In the genomic region with DNA sequence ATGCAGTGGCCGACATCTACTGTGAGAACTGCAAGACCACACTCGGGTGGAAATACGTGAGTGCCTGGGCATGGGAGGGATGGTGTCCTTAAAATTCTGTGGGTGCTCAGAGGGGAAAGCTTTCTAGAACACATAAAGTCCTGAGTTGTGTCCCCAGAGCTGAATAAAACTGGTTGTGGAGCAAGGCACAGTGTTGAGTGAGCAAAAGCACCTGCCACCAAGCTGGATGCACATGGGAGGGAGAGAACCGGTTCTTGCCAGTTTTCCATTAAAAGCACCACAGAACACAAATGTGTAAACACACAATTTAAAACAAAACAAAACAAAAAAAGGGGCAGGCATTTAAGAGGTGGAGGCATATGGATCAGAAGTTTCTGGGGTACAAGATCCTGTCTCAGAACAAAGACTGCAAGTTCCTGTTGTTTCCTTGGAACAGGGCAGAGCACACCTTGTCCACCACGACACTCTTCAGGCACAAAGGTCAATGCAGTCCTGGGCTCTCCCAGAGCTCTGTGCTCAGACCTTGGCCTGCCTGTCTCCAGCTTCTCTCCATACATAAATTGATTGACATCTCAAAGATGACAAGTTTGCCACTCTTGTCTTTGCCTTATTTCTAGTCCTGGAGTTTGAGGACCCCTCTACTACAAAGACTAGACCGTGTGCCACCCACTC, we compare ENCODE assay signal across 28 mouse cellular contexts. TPM values are rescaled to one million over a fixed set of nuclear protein-coding genes. Genes with fewer than 3 reads are reported as not detected.
A peak's percentile ranks its signal among the peaks of the same experiment; 100 is the strongest.
DNase-seq lines count a peak whose midpoint lies in the region; ATAC-seq and TF ChIP-seq lines count a peak whose summit lies in the region.
"Had no signal": no experiment of that assay in that cellular context is flagged by ENCODE, and none has a peak within 500 bp of the region (broad histone marks: within the 10 kb centered on the region; RNA-seq: fewer than 3 reads in every experiment).

No protein-coding gene starts in this region.

- no peak for TF ChIP-seq POLR2A in thymus, adult 2 months (IDR thresholded peaks at IDR 0.05; ENCODE audit: control insufficient read depth, extremely low read depth, insufficient read depth, low read length, poor library complexity)

- no peak overlapping the region for H3K4me3 ChIP-seq in kidney, postnatal 0 days (replicated peaks; ENCODE audit: low read depth, low read length)
- no peak overlapping the region for H3K4me3 ChIP-seq in lung, embryonic 14.5 days (ENCODE audit: low read depth, low read length)
- no peak overlapping the region for H3K4me3 ChIP-seq in thymus, adult 2 months (ENCODE audit: control insufficient read depth, insufficient read depth, low read length)
- H3K4me3 ChIP-seq: embryonic facial prominence, embryonic 13.5 days; erythroblast, embryonic 14.5 days; gastrocnemius, adult 2 months; heart, embryonic 15.5 days; liver, embryonic 12.5 days; midbrain, embryonic 10.5 days had no signal

- no peak overlapping the region for H3K4me2 ChIP-seq in kidney, postnatal 0 days (ENCODE audit: low read length)
- H3K4me2 ChIP-seq in lung, embryonic 14.5 days = no peak overlapping the region
- H3K4me2 ChIP-seq: embryonic facial prominence, embryonic 13.5 days; heart, embryonic 15.5 days; hindbrain, embryonic 14.5 days; liver, embryonic 12.5 days had no signal

- DNase-seq in kidney, postnatal 0 days (ENCODE audit: low spot score) = no peak
- no peak for DNase-seq in kidney, postnatal 14 days
- peak; percentile 39 for DNase-seq in lung, embryonic 14.5 days
- peak; percentile 29 for DNase-seq in lung, postnatal 25 days (ENCODE audit: low spot score)
- DNase-seq in gastrocnemius, postnatal 10 days = no peak
- no peak for DNase-seq in thymus, adult 2 months
- DNase-seq: adrenal gland, postnatal 36 days; B cell, adult 2 months; cerebellum, adult 18-20 months; cerebellum, postnatal 10 days; gastrocnemius, adult 2 months; heart, postnatal 4 days; kidney, adult 8-10 months; kidney, postnatal 4 days; liver, postnatal 0 days; right cerebral cortex, postnatal 4 days; thymus, adult 18-20 months; thymus, postnatal 36 days had no signal

- no peaks in the 10 kb centered on the region for H3K9me3 ChIP-seq in kidney, postnatal 0 days (replicated peaks; ENCODE audit: low read length)
- H3K9me3 ChIP-seq in lung, embryonic 14.5 days (ENCODE audit: low read depth, low read length) = no peaks in the 10 kb centered on the region
- H3K9me3 ChIP-seq: embryonic facial prominence, embryonic 13.5 days; heart, embryonic 15.5 days; liver, embryonic 12.5 days; midbrain, embryonic 10.5 days had no signal

- H3K27ac ChIP-seq in kidney, postnatal 0 days = peak overlapping the region; percentile 0; the same call in 1 of the 2 replicates
- no peak overlapping the region for H3K27ac ChIP-seq in lung, embryonic 14.5 days (ENCODE audit: low read depth)
- no peak overlapping the region for H3K27ac ChIP-seq in thymus, adult 2 months (ENCODE audit: control insufficient read depth, insufficient read depth, low read length)
- H3K27ac ChIP-seq: embryonic facial prominence, embryonic 13.5 days; gastrocnemius, adult 2 months; heart, embryonic 15.5 days; hindbrain, embryonic 14.5 days; liver, embryonic 12.5 days; midbrain, embryonic 10.5 days; stomach, postnatal 0 days had no signal

- no peak for TF ChIP-seq CTCF in kidney, postnatal 0 days (IDR thresholded peaks at IDR 0.05; ENCODE audit: low read depth)
- no peak for TF ChIP-seq CTCF in lung, embryonic 14.5 days (IDR thresholded peaks at IDR 0.05; ENCODE audit: low read depth)
- no peak for TF ChIP-seq CTCF in thymus, adult 2 months (IDR thresholded peaks at IDR 0.05; ENCODE audit: borderline replicate concordance, control insufficient read depth, extremely low read depth, insufficient read depth, low read length, poor library complexity)

- no peak overlapping the region for H3K9ac ChIP-seq in kidney, postnatal 0 days (ENCODE audit: low read depth, low read length)
- no peak overlapping the region for H3K9ac ChIP-seq in lung, embryonic 14.5 days
- H3K9ac ChIP-seq: heart, embryonic 15.5 days; hindbrain, embryonic 14.5 days; liver, embryonic 12.5 days; liver, postnatal 0 days had no signal

- H3K27me3 ChIP-seq in kidney, postnatal 0 days (ENCODE audit: insufficient read depth, low read length) = no peaks in the 10 kb centered on the region
- no peaks in the 10 kb centered on the region for H3K27me3 ChIP-seq in lung, embryonic 14.5 days (ENCODE audit: insufficient read depth, low read length)
- H3K27me3 ChIP-seq in thymus, adult 2 months (ENCODE audit: control insufficient read depth, insufficient read depth, low read length) = no peaks in the 10 kb centered on the region
- H3K27me3 ChIP-seq: embryonic facial prominence, embryonic 13.5 days; heart, embryonic 15.5 days; liver, embryonic 12.5 days had no signal

- 92% methylated on average over 6 of the region's 6 CpGs for WGBS in kidney, postnatal 0 days
- WGBS in lung, embryonic 14.5 days = 70% methylated on average over 6 of the region's 6 CpGs
- 93% methylated on average over 6 of the region's 6 CpGs for WGBS in thymus, adult 2 months

- H3K36me3 ChIP-seq in kidney, postnatal 0 days (ENCODE audit: insufficient read depth, low read length) = peaks cover 39% of the 10 kb centered on the region
- H3K36me3 ChIP-seq in lung, embryonic 14.5 days (ENCODE audit: insufficient read depth) = peaks cover 53% of the 10 kb centered on the region
- peaks cover 18% of the 10 kb centered on the region for H3K36me3 ChIP-seq in thymus, adult 2 months (ENCODE audit: control insufficient read depth, insufficient read depth, low read length)

- ATAC-seq in kidney, postnatal 0 days (replicated peaks; ENCODE audit: low FRiP score, low read depth) = peak; percentile 34; the same call in 1 of the 2 replicates
- no peak for ATAC-seq in lung, embryonic 14.5 days (ENCODE audit: insufficient read depth)
- ATAC-seq: forebrain, embryonic 16.5 days; liver, embryonic 12.5 days; liver, postnatal 0 days; midbrain, embryonic 16.5 days had no signal

- no peaks in the 10 kb centered on the region for H3K4me1 ChIP-seq in kidney, postnatal 0 days (replicated peaks; ENCODE audit: insufficient read depth, low read length)
- H3K4me1 ChIP-seq in lung, embryonic 14.5 days (ENCODE audit: insufficient read depth) = no peaks in the 10 kb centered on the region
- H3K4me1 ChIP-seq in thymus, adult 2 months (replicated peaks; ENCODE audit: control insufficient read depth, insufficient read depth, low read length) = no peaks in the 10 kb centered on the region
- H3K4me1 ChIP-seq: embryonic facial prominence, embryonic 13.5 days; midbrain, embryonic 10.5 days had no signal

RNA-seq across cellular contexts. Expression of gene Ypel1, which starts 12.8 kb away (rescaled TPM):
- 30.5 and 32.5 TPM in 2 replicates for polyA plus RNA-seq in kidney, postnatal 0 days (2015; fragmentation: Nextera tagmentation; extraction: Ambion mirVana)
- polyA plus RNA-seq in lung, embryonic 14.5 days (2014; fragmentation: Nextera tagmentation; extraction: Ambion mirVana) = 31.1 and 36.2 TPM in 2 replicates
- total RNA-seq in gastrocnemius, postnatal 10 days (2021) = 1 to 10 TPM; 1.6 to 3.1 TPM
- polyA plus RNA-seq in thymus, adult 2 months (2012; rRNA removed) = 3.8 and 5.7 TPM in 2 replicates

RNA-seq across cellular contexts. Expression of gene Ppil2, which starts 28.8 kb away (rescaled TPM):
- 101 and 111 TPM in 2 replicates for polyA plus RNA-seq in kidney, postnatal 0 days (2015; fragmentation: Nextera tagmentation; extraction: Ambion mirVana)
- polyA plus RNA-seq in lung, embryonic 14.5 days (2014; fragmentation: Nextera tagmentation; extraction: Ambion mirVana) = 119 and 136 TPM in 2 replicates
- total RNA-seq in gastrocnemius, postnatal 10 days (2021) = 10 to 100 TPM; 31.4 to 39.7 TPM
- 163 and 176 TPM in 2 replicates for polyA plus RNA-seq in thymus, adult 2 months (2012; rRNA removed)

RNA-seq across cellular contexts. Expression of gene 2610318N02Rik, which starts 42.7 kb away (rescaled TPM):
- polyA plus RNA-seq in kidney, postnatal 0 days (2015; fragmentation: Nextera tagmentation; extraction: Ambion mirVana) = 16.9 and 17.5 TPM in 2 replicates
- 43.0 and 45.7 TPM in 2 replicates for polyA plus RNA-seq in lung, embryonic 14.5 days (2014; fragmentation: Nextera tagmentation; extraction: Ambion mirVana)
- total RNA-seq in gastrocnemius, postnatal 10 days (2021) = 1 to 10 TPM in 1 of 2 experiments, not detected in 1; 1.3 TPM
- polyA plus RNA-seq in thymus, adult 2 months (2012; rRNA removed) = 105 and 118 TPM in 2 replicates
- total RNA-seq: gastrocnemius, adult 2 months; neutrophil, adult 5-6 weeks had no signal

RNA-seq across cellular contexts. Expression of gene Sdf2l1, which starts 49.9 kb away (rescaled TPM):
- 46.1 and 47.0 TPM in 2 replicates for polyA plus RNA-seq in kidney, postnatal 0 days (2015; fragmentation: Nextera tagmentation; extraction: Ambion mirVana)
- 66.0 and 70.0 TPM in 2 replicates for polyA plus RNA-seq in lung, embryonic 14.5 days (2014; fragmentation: Nextera tagmentation; extraction: Ambion mirVana)
- total RNA-seq in gastrocnemius, postnatal 10 days (2021) = 1 to 10 TPM; 4.4 to 5.3 TPM
- 60.3 and 69.8 TPM in 2 replicates for polyA plus RNA-seq in thymus, adult 2 months (2012; rRNA removed)

Comparison
In these comparisons a context has a peak if more than half of its experiments do, and no peak if none do; other contexts are left out.
1. DNase-seq: peak in lung, embryonic 14.5 days (single experiment) and lung, postnatal 25 days (single experiment); none in kidney, postnatal 0 days (single experiment), kidney, postnatal 14 days (single experiment), gastrocnemius, postnatal 10 days (single experiment) and thymus, adult 2 months (single experiment).